Mouse (Mus musculus) gastrocnemius, postnatal 36 days (tissue): ENCODE data around the gene Mgst1. TPM values are rescaled to one million over a fixed set of nuclear protein-coding genes. Genes with fewer than 3 reads are reported as not detected.

Source experiments
- total RNA-seq, 2 experiments: library from RNA; stranded (reverse); gene quantifications; 2 replicates each; pipeline ENCODE4 v1.2.3; 2021

Mgst1 gene
- total RNA-seq, 2 experiments from 2014 or later, result 16.4 to 46.5 TPM

Other genes with a start within 250 kb of the Mgst1 start
- gene Slc15a5, start 60.4 kb upstream of the Mgst1 start, total RNA-seq, result 1 to 10 TPM in 1 of 2 experiments, under 1 TPM in 1; 0.64 to 8.9 TPM